Mouse (Mus musculus) brain, embryonic 14.5 days (tissue): Measurements from ENCODE around the gene Syk.

Experiments
- CTCF ChIP-seq: fragments of 200-500 bp; IDR thresholded peaks from 2 replicates; pipeline ENCODE4 v1.5.1; 2012; ENCODE audit warnings: inconsistent platforms, mild to moderate bottlenecking, moderate library complexity, borderline replicate concordance; ENCODE audit not compliant: insufficient read depth, insufficient read length; ENCODE audit errors: extremely low read depth
- POLR2A ChIP-seq: fragments of 200-500 bp; IDR thresholded peaks from 2 replicates; pipeline ENCODE4 v1.6.1; 2012; ENCODE audit warnings: mild to moderate bottlenecking, inconsistent platforms, borderline replicate concordance; ENCODE audit not compliant: poor library complexity, insufficient read depth, insufficient read length, severe bottlenecking; ENCODE audit errors: extremely low read depth

DNA sequence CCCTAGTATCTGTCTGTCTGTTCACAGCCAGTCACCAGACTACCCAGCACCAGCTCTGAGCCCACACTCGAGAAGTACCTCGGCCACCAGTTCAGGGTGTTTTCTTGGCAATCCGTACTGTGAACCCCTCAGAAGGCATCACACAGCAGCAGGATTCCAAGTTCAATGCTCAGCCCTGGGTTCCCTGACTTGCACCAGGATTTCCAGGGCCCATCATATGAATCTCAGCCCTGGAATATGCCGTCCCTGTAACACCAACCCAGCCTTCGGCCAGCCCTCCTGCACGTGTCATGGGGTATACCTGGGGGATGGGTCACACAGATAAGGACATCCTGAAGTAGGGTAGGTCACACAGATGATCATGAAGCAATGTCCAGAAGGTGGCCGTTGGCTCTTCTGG, 75.0 kb downstream of the Syk start:
- TF ChIP-seq CTCF (no peak), POLR2A (no peak)
